Mouse (Mus musculus) embryonic facial prominence, embryonic 15.5 days (tissue): Measurements from ENCODE around the gene Galk1. TPM values are rescaled to one million over a fixed set of nuclear protein-coding genes. Genes with fewer than 3 reads are reported as not detected.

Experiments
- ATAC-seq: fragments of 200-750 bp; cut with Nextera tagmentation; 2 replicates; pipeline ENCODE4 v1.8.0; 2017; ENCODE audit warnings: low read depth, moderate TSS enrichment; ENCODE audit not compliant: insufficient number of reproducible peaks, low FRiP score, low TSS enrichment
- H3K27ac ChIP-seq: fragments of 300-500 bp; sonication (generic); replicated peaks from 2 replicates; pipeline ENCODE4 v1.5.1; 2015; ENCODE audit warnings: mild to moderate bottlenecking, inconsistent platforms
- H3K27me3 ChIP-seq: fragments of 300-500 bp; sonication (generic); 2 replicates; pipeline ENCODE4 v1.6.1; 2015; ENCODE audit warnings: inconsistent platforms
- H3K36me3 ChIP-seq: fragments of 300-500 bp; sonication (generic); 2 replicates; pipeline ENCODE4 v1.6.1; 2015; ENCODE audit warnings: mild to moderate bottlenecking, inconsistent platforms
- H3K4me1 ChIP-seq: fragments of 300-500 bp; sonication (generic); 2 replicates; pipeline ENCODE4 v1.6.1; 2015; ENCODE audit warnings: inconsistent platforms
- H3K4me2 ChIP-seq: fragments of 300-500 bp; sonication (generic); replicated peaks from 2 replicates; pipeline ENCODE4 v1.6.1; 2015; ENCODE audit warnings: mild to moderate bottlenecking, inconsistent platforms
- H3K4me3 ChIP-seq: fragments of 300-500 bp; sonication (generic); replicated peaks from 2 replicates; pipeline ENCODE4 v1.5.1; 2015; ENCODE audit warnings: mild to moderate bottlenecking, inconsistent platforms
- H3K9ac ChIP-seq: fragments of 300-500 bp; sonication (generic); 2 replicates; pipeline ENCODE4 v1.6.1; 2015; ENCODE audit warnings: inconsistent platforms
- H3K9me3 ChIP-seq: fragments of 300-500 bp; sonication (generic); replicated peaks from 2 replicates; pipeline ENCODE4 v1.6.1; 2016; ENCODE audit warnings: inconsistent platforms
- WGBS: fragments of 180-500 bp; shearing (Covaris S2); methylation state at CpG from one replicate; pipeline ENCODE4 v1.1.7; 2015; 5-methylcytosine and 5-hydroxymethylcytosine counted together
- polyA plus RNA-seq: library from polyadenylated mRNA; unstranded; fragments of >200 nt; fragmentation: Nextera tagmentation; extraction: Ambion mirVana; gene quantifications from 2 replicates; pipeline ENCODE4 v1.2.1, GENCODE M21; 2015

Galk1 gene
- polyA plus RNA-seq, 1 experiment from 2014 or later = 173 TPM

DNA sequence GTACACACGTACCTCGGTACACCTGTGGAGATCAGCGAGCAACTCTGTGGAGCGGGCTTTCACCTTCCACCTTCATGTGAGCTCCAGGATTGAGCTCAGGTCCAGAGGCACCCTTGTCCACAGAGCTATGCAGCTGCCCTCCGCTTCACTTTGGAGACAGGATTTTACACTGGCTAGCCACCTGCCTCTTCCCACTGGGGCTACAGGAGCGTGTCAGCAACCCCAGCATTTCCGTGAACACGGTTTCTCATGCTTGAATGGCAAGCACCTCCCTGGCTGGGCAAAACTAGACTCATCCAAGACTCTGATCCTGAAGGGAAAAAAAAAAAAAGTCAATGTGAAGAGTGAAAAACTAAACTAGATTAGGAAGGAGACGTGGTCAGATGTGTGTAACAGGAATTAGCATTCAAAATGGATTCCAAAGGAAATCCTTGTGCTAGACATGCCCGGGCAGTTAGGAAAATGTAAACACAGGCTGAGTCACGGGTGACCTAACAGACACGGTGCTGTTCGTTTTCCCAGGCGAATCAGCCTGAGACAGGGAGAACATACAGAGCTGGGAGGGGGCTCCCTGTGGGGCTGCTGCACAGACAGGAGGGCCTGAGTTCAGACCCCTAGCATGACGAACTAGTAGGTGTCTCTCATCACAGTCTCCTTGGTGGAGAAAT, 42.4 kb downstream of the Galk1 start:
- peaks cover 17% of the 10 kb centered on the region for H3K27me3 ChIP-seq
- no peaks in the 10 kb centered on the region for H3K9me3 ChIP-seq
- WGBS = 48% methylated on average over 15 of the region's 15 CpGs
- peaks cover 20% of the 10 kb centered on the region for H3K36me3 ChIP-seq
- no peak overlapping the region for H3K9ac ChIP-seq
- H3K4me2 ChIP-seq = no peak overlapping the region
- H3K4me3 ChIP-seq = no peak overlapping the region
- ATAC-seq = no peak
- peak overlapping the region; percentile 70 for H3K27ac ChIP-seq
- H3K4me1 ChIP-seq = peaks cover 17% of the 10 kb centered on the region

DNA sequence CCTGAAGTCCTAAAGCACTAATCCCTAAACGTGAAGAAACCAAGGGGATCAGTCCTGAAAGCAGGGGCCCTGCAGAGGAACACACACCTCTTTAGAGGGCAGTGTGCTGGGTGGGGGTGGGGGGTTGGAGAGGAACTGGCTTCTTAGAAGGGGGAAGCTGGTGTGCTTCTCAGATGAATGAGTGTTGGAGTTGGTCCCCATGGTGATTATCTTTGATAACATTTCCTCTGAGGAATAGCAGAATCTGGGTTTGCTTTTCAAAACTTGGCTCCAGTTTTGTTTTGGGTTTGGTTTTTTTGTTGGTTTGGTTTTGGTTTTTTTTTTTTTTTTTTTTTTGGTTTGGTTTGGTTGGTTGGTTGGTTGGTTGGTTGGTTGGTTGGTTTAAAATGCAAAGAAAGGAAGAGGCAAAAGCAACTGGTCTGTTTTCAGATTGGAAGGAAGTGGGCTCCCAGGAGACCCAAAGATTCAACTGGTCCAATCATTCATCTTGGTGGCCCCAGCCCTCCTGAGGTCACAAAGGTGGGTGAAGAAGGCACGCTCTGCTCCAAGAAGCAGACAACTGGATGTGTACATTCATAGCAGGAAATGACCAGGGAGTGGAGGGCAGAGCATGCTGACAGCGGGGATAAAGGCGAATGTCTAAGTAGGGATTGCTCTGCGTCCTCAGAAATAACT, 43.7 kb downstream of the Galk1 start:
- WGBS = 69% methylated on average over 5 of the region's 5 CpGs
- Histone ChIP-seq H3K9ac (no peak overlapping the region), H3K27ac (no peak overlapping the region), H3K36me3 (peaks cover 32% of the 10 kb centered on the region), H3K27me3 (peaks cover 5% of the 10 kb centered on the region; the same call in 1 of the 2 replicates), H3K4me1 (peaks cover 7% of the 10 kb centered on the region; the same call in 1 of the 2 replicates), H3K4me3 (no peak overlapping the region), H3K9me3 (no peaks in the 10 kb centered on the region), H3K4me2 (no peak overlapping the region)
- no peak for ATAC-seq

DNA sequence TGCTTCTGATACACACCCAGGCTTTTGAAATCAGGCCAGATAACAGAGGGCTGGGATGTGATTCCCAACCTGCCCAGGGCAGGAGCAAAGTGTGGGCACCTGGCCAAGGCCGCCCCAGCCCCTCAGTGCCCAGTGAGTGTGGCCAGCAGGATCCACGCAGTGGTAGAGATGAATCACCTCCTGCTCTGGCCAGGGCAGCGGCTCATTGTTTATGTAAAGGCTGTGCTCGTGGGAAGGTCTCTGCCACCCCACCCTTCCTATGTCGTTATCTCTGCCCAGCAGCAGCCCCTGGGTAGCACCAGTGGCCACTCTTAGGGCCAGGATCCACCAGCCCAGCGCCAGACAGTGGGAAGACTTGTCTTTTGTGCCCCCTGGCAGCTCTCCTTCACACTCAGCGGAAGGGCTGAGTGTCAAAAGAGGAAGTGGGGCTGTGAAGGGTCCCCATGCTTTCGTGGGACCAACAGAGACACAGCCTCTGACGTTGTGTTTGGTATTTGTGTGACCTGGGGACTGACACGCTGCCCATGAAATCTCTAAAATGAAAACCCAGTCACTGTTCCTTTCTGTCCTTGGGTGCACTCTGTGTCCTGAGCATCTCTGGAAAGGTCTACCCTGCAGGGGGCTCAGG, 47.4 kb downstream of the Galk1 start:
- Histone ChIP-seq H3K4me3 (no peak overlapping the region), H3K27ac (no peak overlapping the region), H3K9ac (no peak overlapping the region), H3K27me3 (no peaks in the 10 kb centered on the region), H3K36me3 (peaks cover 70% of the 10 kb centered on the region), H3K9me3 (no peaks in the 10 kb centered on the region), H3K4me2 (no peak overlapping the region), H3K4me1 (0 out of 2 replicates have a peak, but pooled peaks cover 4% of the 10 kb centered on the region)
- ATAC-seq = no peak; the same call in 1 of the 2 replicates
- WGBS = 78% methylated on average over 10 of the region's 10 CpGs

DNA sequence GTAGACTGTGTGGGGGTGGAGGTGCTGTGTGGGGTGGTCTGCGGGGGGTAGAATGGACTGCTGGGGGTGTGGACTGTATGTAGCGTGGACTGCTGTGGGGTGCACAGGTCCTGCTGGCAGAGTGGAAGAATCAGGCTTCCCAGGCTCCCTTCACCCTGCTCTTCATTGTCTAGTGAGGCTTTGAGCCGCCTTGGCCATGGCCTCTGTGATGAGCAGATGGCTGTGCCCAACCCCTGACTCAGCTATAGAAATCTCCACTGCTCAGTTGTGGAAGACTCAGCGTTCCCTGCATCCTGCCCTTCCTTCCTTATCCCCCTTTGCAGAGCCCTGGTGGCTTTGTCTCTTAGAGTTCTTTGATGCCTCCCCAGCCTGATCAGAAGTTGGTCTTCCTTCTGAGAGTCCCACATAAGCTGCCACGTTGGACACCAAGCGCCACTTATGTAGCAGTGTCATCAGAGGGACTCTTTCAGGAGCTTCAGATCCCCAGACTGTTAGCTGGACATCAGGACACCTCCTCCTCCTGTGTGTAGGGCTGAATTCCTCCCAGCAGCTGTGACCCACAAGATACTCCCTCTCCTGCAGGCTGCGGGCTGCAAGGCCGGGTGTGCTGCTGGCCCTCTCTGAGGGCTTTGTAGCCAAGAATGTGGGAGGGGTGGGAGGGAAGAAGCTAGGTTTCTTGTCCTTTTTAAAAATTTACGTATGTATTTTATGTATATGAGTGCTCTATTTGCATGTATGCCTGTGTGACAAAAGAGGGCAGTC, 49.7 kb downstream of the Galk1 start:
- no peak for ATAC-seq
- 93% methylated on average over 9 of the region's 9 CpGs for WGBS
- Histone ChIP-seq H3K4me2 (no peak overlapping the region), H3K36me3 (peaks cover 84% of the 10 kb centered on the region), H3K4me3 (no peak overlapping the region), H3K9me3 (no peaks in the 10 kb centered on the region), H3K27ac (no peak overlapping the region), H3K4me1 (peaks cover 2% of the 10 kb centered on the region), H3K27me3 (no peaks in the 10 kb centered on the region), H3K9ac (no peak overlapping the region)

DNA sequence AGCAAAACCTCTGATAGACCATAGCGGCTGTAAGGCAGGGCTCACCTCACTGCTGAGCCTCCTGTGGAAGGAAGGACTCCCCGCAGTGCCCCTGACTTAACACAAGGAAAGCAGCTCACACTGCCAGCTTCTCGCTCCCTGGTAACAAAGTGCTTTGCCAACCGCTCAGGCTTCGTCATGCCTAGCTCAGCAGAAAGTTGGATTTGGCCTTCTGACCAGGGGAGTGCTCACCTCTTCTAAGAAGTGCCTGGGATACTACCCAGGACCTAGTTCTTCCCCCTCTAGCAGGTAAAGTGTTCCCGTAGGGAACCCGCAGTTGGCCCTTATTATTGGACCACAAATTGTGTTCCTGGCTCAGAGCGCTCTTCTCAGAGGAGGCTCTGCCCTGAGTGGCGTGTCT, 53.5 kb downstream of the Galk1 start:
- H3K4me1 ChIP-seq = peaks cover 38% of the 10 kb centered on the region
- peaks cover 71% of the 10 kb centered on the region for H3K36me3 ChIP-seq
- 90% methylated on average over 9 of the region's 9 CpGs for WGBS

More for the DNA sequence above, 53.5 kb downstream of the Galk1 start:
- Histone ChIP-seq H3K4me2 (no peak overlapping the region), H3K4me3 (no peak overlapping the region), H3K27me3 (no peaks in the 10 kb centered on the region), H3K27ac (no peak overlapping the region), H3K9me3 (no peaks in the 10 kb centered on the region), H3K9ac (no peak overlapping the region)
- no peak for ATAC-seq

Other genes with a start within 250 kb of the Galk1 start
- gene Tmem94, start 247.3 kb downstream of the Galk1 start, polyA plus RNA-seq = 24.2 and 25.0 TPM in 2 replicates
- gene Caskin2, start 199.1 kb downstream of the Galk1 start, polyA plus RNA-seq = 19.0 TPM in 2 replicates
- gene Tsen54, start 198.0 kb downstream of the Galk1 start, polyA plus RNA-seq = 31.5 and 34.8 TPM in 2 replicates
- gene Llgl2, start 188.7 kb downstream of the Galk1 start, polyA plus RNA-seq = 21.8 and 22.6 TPM in 2 replicates
- 0.54 and 0.57 TPM in 2 replicates for gene Myo15b, start 154.3 kb downstream of the Galk1 start, polyA plus RNA-seq
- 19.6 and 23.0 TPM in 2 replicates for gene Smim5, start 112.8 kb downstream of the Galk1 start, polyA plus RNA-seq
- 1.6 and 2.6 TPM in 2 replicates for gene Smim6, start 100.7 kb downstream of the Galk1 start, polyA plus RNA-seq
- gene Sap30bp, start 79.4 kb downstream of the Galk1 start, polyA plus RNA-seq = 32.9 and 38.1 TPM in 2 replicates
- 21.4 and 23.9 TPM in 2 replicates for gene Recql5, start 79.2 kb downstream of the Galk1 start, polyA plus RNA-seq
- 21.1 and 21.5 TPM in 2 replicates for gene Itgb4, start 38.0 kb downstream of the Galk1 start, polyA plus RNA-seq
- gene H3f3b, start 15.2 kb upstream of the Galk1 start, polyA plus RNA-seq = 1,738 and 1,786 TPM in 2 replicates
- gene Unk, start 17.6 kb upstream of the Galk1 start, polyA plus RNA-seq = 36.8 and 42.2 TPM in 2 replicates
- 4.3 and 4.8 TPM in 2 replicates for gene Unc13d, start 65.2 kb upstream of the Galk1 start, polyA plus RNA-seq
- gene Wbp2, start 74.3 kb upstream of the Galk1 start, polyA plus RNA-seq = 68.6 and 90.8 TPM in 2 replicates
- 25.1 and 27.6 TPM in 2 replicates for gene Trim47, start 114.5 kb upstream of the Galk1 start, polyA plus RNA-seq
- gene Trim65, start 118.4 kb upstream of the Galk1 start, polyA plus RNA-seq = 5.2 and 6.1 TPM in 2 replicates
- gene Mrpl38, start 126.1 kb upstream of the Galk1 start, polyA plus RNA-seq = 86.9 and 93.7 TPM in 2 replicates
- gene Fbf1, start 155.4 kb upstream of the Galk1 start, polyA plus RNA-seq = 36.9 and 44.9 TPM in 2 replicates
- 81.0 and 86.7 TPM in 2 replicates for gene Ten1, start 186.1 kb upstream of the Galk1 start, polyA plus RNA-seq
- gene Acox1, start 186.3 kb upstream of the Galk1 start, polyA plus RNA-seq = 29.1 and 31.1 TPM in 2 replicates
- 28.1 and 28.5 TPM in 2 replicates for gene Evpl, start 225.4 kb upstream of the Galk1 start, polyA plus RNA-seq